Mouse (Mus musculus) A20 (cell line): ENCODE results near the gene Timm8a2.
A peak's percentile ranks its signal among the peaks of the same experiment; 100 is the strongest.
"Not testable (repeated sequence)": the region's sequence is repeated elsewhere in the genome, so short reads cannot be mapped to it uniquely, and the experiment has no call there.

Experiments
- DNase-seq: peaks from one replicate; pipeline ENCODE4 v3.0.0-alpha.2; 2011; ENCODE audit warnings: low read depth, low spot score

Gene Timm8a2

GRCm38 (mm10) chr14:122060642-122061041 is 26.2 kb downstream of the Timm8a2 start:
- peak; percentile 87 for DNase-seq

- no peak for DNase-seq
Observed at GRCm38 (mm10) chr14:122061376-122061775, 26.9 kb downstream of the Timm8a2 start.

- peak; percentile 41 for DNase-seq
Observed at GRCm38 (mm10) chr14:122062411-122063090, 28.1 kb downstream of the Timm8a2 start.

- DNase-seq: no peak
Observed at GRCm38 (mm10) chr14:122063599-122063998, 29.1 kb downstream of the Timm8a2 start.

- peak; percentile 79 for DNase-seq
Observed at GRCm38 (mm10) chr14:122064519-122064918, 30.0 kb downstream of the Timm8a2 start.

- DNase-seq: no peak
Observed at GRCm38 (mm10) chr14:122066243-122066642, 31.8 kb downstream of the Timm8a2 start.

GRCm38 (mm10) chr14:122068036-122068435 is 33.6 kb downstream of the Timm8a2 start:
- DNase-seq: not testable (repeated sequence)

GRCm38 (mm10) chr14:122068801-122069695 is 34.6 kb downstream of the Timm8a2 start:
- DNase-seq: no peak

GRCm38 (mm10) chr14:122069948-122070347 is 35.5 kb downstream of the Timm8a2 start:
- no peak for DNase-seq

GRCm38 (mm10) chr14:122073422-122073821 is 38.9 kb downstream of the Timm8a2 start:
- DNase-seq: peak; percentile 81

GRCm38 (mm10) chr14:122074360-122074759 is 39.9 kb downstream of the Timm8a2 start:
- DNase-seq: no peak

GRCm38 (mm10) chr14:122075485-122076200 is 41.2 kb downstream of the Timm8a2 start:
- no peak for DNase-seq

GRCm38 (mm10) chr14:122077017-122077416 is 42.5 kb downstream of the Timm8a2 start:
- DNase-seq: peak; percentile 65

- peak; percentile 83 for DNase-seq
Observed at GRCm38 (mm10) chr14:122079428-122079827, 45.0 kb downstream of the Timm8a2 start.

- DNase-seq: no peak
Observed at GRCm38 (mm10) chr14:122079921-122080320, 45.4 kb downstream of the Timm8a2 start.

GRCm38 (mm10) chr14:122081308-122081707 is 46.8 kb downstream of the Timm8a2 start:
- DNase-seq: no peak

- DNase-seq: no peak
Observed at GRCm38 (mm10) chr14:122083499-122083898, 49.0 kb downstream of the Timm8a2 start.

- DNase-seq: no peak
Observed at GRCm38 (mm10) chr14:122087956-122088355, 53.5 kb downstream of the Timm8a2 start.
